In genomic region chr9:32940111-32940813, GRCm38 (mm10) we compare ENCODE assay signal across 8 mouse cellular contexts.
DNase-seq lines count a peak whose midpoint lies in the region; TF ChIP-seq lines count a peak whose summit lies in the region.

No protein-coding gene starts in this region.

- H3K4me3 ChIP-seq in left cerebral cortex, adult 2 months, result peak overlapping the region; percentile 51
- H3K4me3 ChIP-seq in macrophage (ENCODE audit: inconsistent target), result peak overlapping the region; percentile 42

- TF ChIP-seq CTCF in left cerebral cortex, adult 2 months (IDR thresholded peaks at IDR 0.05), result peak; percentile 87

- peak; percentile 80 for DNase-seq in ZHBTc4 (ENCODE audit: low read depth, low spot score)
- peak; percentile 66 to 76 for DNase-seq in cerebellum, postnatal 4 days (ENCODE audit: low spot score in 2 of 2)
- peak; percentile 57 to 59 for DNase-seq in gastrocnemius, adult 8-10 months (ENCODE audit: low spot score in 2 of 2)
- DNase-seq in hindlimb bud, embryonic 11.5 days (ENCODE audit: extremely low spot score, low read depth, low spot score), result peak; percentile 89
- peak; percentile 71 to 77 for DNase-seq in left cerebral cortex, adult 2 months (ENCODE audit: extremely low spot score in 1 of 2, low spot score in 2 of 2)
- DNase-seq in right cerebral cortex, adult 18-20 months, result peak; percentile 75
- DNase-seq in urinary bladder, adult 2 months (ENCODE audit: low spot score), result peak; percentile 31

- H3K36me3 ChIP-seq in macrophage (ENCODE audit: inconsistent target), result no peaks in the 10 kb centered on the region

- H3K79me2 ChIP-seq in macrophage (ENCODE audit: inconsistent target), result no peaks in the 10 kb centered on the region

- H3K27ac ChIP-seq in left cerebral cortex, adult 2 months, result peak overlapping the region; percentile 59
- no peak overlapping the region for H3K27ac ChIP-seq in macrophage

- 19% methylated on average over 19 of the region's 19 CpGs for WGBS in macrophage (ENCODE audit: missing documents)

- intact Hi-C loops in left cerebral cortex, adult 2 months (cut with DNase I), result loop anchor here (1.0 to 10.0 kb wide), 6 partner anchors 141 to 535 kb away; no protein-coding TSS in a partner anchor

Comparison
In these comparisons a context has a peak if more than half of its experiments do, and no peak if none do; other contexts are left out.
1. DNase-seq: peak in every context shown above with its lines; median percentile 89 in hindlimb bud, embryonic 11.5 days; 80 in ZHBTc4; 75 in right cerebral cortex, adult 18-20 months; 74 in left cerebral cortex, adult 2 months; 71 in cerebellum, postnatal 4 days; 58 in gastrocnemius, adult 8-10 months; 31 in urinary bladder, adult 2 months.